In genomic region chr1:180420496-180421164, GRCm38 (mm10) we compare ENCODE assay signal across 8 mouse cellular contexts.
DNase-seq lines count a peak whose midpoint lies in the region; ATAC-seq and TF ChIP-seq lines count a peak whose summit lies in the region.

No protein-coding gene starts in this region.

- ATAC-seq in heart, postnatal 0 days (ENCODE audit: insufficient read depth, low read depth), result no peak
- no peak for ATAC-seq in heart, embryonic 12.5 days (ENCODE audit: insufficient number of reproducible peaks, low FRiP score)
- ATAC-seq in forebrain, embryonic 11.5 days (replicated peaks; ENCODE audit: low FRiP score), result 0 out of 2 replicates have a peak, but pooled peaks have one; percentile 34

- TF ChIP-seq CTCF in heart, postnatal 0 days (IDR thresholded peaks at IDR 0.05; ENCODE audit: low read depth), result no peak

- H3K4me3 ChIP-seq in heart, postnatal 0 days (ENCODE audit: low read depth, low read length), result no peak overlapping the region
- no peak overlapping the region for H3K4me3 ChIP-seq in heart, embryonic 12.5 days
- H3K4me3 ChIP-seq in forebrain, embryonic 11.5 days (ENCODE audit: low read depth, low read length), result no peak overlapping the region
- H3K4me3 ChIP-seq in macrophage (ENCODE audit: inconsistent target), result no peak overlapping the region

- TF ChIP-seq EP300 in heart, postnatal 0 days (IDR thresholded peaks at IDR 0.05; ENCODE audit: low read depth), result no peak

- no peak overlapping the region for H3K4me2 ChIP-seq in heart, postnatal 0 days (ENCODE audit: low read depth, low read length)
- H3K4me2 ChIP-seq in heart, embryonic 12.5 days, result no peak overlapping the region
- no peak overlapping the region for H3K4me2 ChIP-seq in forebrain, embryonic 11.5 days (ENCODE audit: low read depth, low read length, severe bottlenecking)

- no peaks in the 10 kb centered on the region for H3K9me3 ChIP-seq in heart, postnatal 0 days (replicated peaks; ENCODE audit: control insufficient read depth, low read length)
- no peaks in the 10 kb centered on the region for H3K9me3 ChIP-seq in heart, embryonic 12.5 days (replicated peaks)
- no peaks in the 10 kb centered on the region for H3K9me3 ChIP-seq in forebrain, embryonic 11.5 days (ENCODE audit: control insufficient read depth, low read length)

- no peaks in the 10 kb centered on the region for H3K27me3 ChIP-seq in heart, postnatal 0 days (ENCODE audit: control insufficient read depth, insufficient read depth, low read length)
- H3K27me3 ChIP-seq in heart, embryonic 12.5 days (replicated peaks), result peaks cover 18% of the 10 kb centered on the region; the same call in 1 of the 2 replicates
- no peaks in the 10 kb centered on the region for H3K27me3 ChIP-seq in forebrain, embryonic 11.5 days (ENCODE audit: control insufficient read depth, insufficient read depth, low read length)

- 0 out of 2 replicates have a peak overlapping the region, but pooled peaks have one; percentile 79 for H3K27ac ChIP-seq in heart, postnatal 0 days (ENCODE audit: low read depth)
- H3K27ac ChIP-seq in heart, embryonic 12.5 days (ENCODE audit: poor library complexity, severe bottlenecking), result no peak overlapping the region
- no peak overlapping the region for H3K27ac ChIP-seq in forebrain, embryonic 11.5 days (ENCODE audit: low read depth, low read length)
- peak overlapping the region; percentile 76; the same call in 1 of the 2 replicates for H3K27ac ChIP-seq in macrophage

- H3K9ac ChIP-seq in heart, postnatal 0 days (replicated peaks; ENCODE audit: low read depth, low read length), result no peak overlapping the region
- no peak overlapping the region for H3K9ac ChIP-seq in heart, embryonic 12.5 days
- H3K9ac ChIP-seq in forebrain, embryonic 11.5 days (ENCODE audit: low read length), result no peak overlapping the region

- H3K36me3 ChIP-seq in heart, postnatal 0 days (replicated peaks; ENCODE audit: control insufficient read depth, insufficient read depth, low read length), result peaks cover 17% of the 10 kb centered on the region
- H3K36me3 ChIP-seq in heart, embryonic 12.5 days, result peaks cover 22% of the 10 kb centered on the region
- H3K36me3 ChIP-seq in forebrain, embryonic 11.5 days (ENCODE audit: control insufficient read depth, insufficient read depth, low read length), result no peaks in the 10 kb centered on the region
- peaks cover 28% of the 10 kb centered on the region for H3K36me3 ChIP-seq in macrophage (ENCODE audit: inconsistent target)

- peaks cover 16% of the 10 kb centered on the region; the same call in 1 of the 2 replicates for H3K79me2 ChIP-seq in macrophage (ENCODE audit: inconsistent target)

- whole genome bisulfite sequencing in heart, postnatal 0 days, result 58% methylated on average over 8 of the region's 8 CpGs
- WGBS in heart, embryonic 12.5 days, result 64% methylated on average over 8 of the region's 8 CpGs
- 53% methylated on average over 8 of the region's 8 CpGs for WGBS in forebrain, embryonic 11.5 days
- WGBS in macrophage (ENCODE audit: missing documents), result 92% methylated on average over 6 of the region's 8 CpGs

- DNase-seq in heart, postnatal 0 days (ENCODE audit: low spot score), result no peak
- DNase-seq in R1 (ENCODE audit: low read depth, low spot score), result peak; percentile 34
- no peak for DNase-seq in forebrain, embryonic 11.5 days (ENCODE audit: low spot score)
- DNase-seq in spleen, postnatal 36 days (ENCODE audit: low spot score in 2 of 2), result no peak
- DNase-seq in heart, postnatal 25 days (ENCODE audit: low spot score), result no peak
- no peak for DNase-seq in gastrocnemius, postnatal 4 days (ENCODE audit: low spot score in 2 of 2)

- intact Hi-C loops in heart, postnatal 25 days (cut with DNase I), result loop anchor here (5.0 kb wide), 1 partner anchor 88 kb away; the partner anchor contains the start of gene Itpkb

- H3K4me1 ChIP-seq in heart, postnatal 0 days (ENCODE audit: control insufficient read depth, insufficient read depth), result peaks cover 24% of the 10 kb centered on the region
- peaks cover 55% of the 10 kb centered on the region for H3K4me1 ChIP-seq in heart, embryonic 12.5 days (replicated peaks)
- peaks cover 4% of the 10 kb centered on the region; the same call in 1 of the 2 replicates for H3K4me1 ChIP-seq in forebrain, embryonic 11.5 days (replicated peaks; ENCODE audit: control insufficient read depth, insufficient read depth, low read length)

Comparison
In these comparisons a context has a peak if more than half of its experiments do, and no peak if none do; other contexts are left out.
1. H3K27ac ChIP-seq: peak in heart, postnatal 0 days (single experiment) and macrophage (single experiment); none in heart, embryonic 12.5 days (single experiment) and forebrain, embryonic 11.5 days (single experiment).